Mouse (Mus musculus): Measurements from ENCODE around the gene Zg16. TPM values are rescaled to one million over a fixed set of nuclear protein-coding genes. Genes with fewer than 3 reads are reported as not detected.
"Not testable (repeated sequence)": the region's sequence is repeated elsewhere in the genome, so short reads cannot be mapped to it uniquely, and the experiment has no call there.

The Zg16 gene
- total RNA-seq, 2 experiments from 2014 or later = not detected

- DNase-seq (ENCODE audit: low spot score) = no peak
- intact Hi-C loops (cut with DNase I) = loop anchor here (1.0 to 10.0 kb wide), 3 partner anchors 157 to 351 kb away; partner anchors contain the start of genes Asphd1 and Mapk3
Measured at GRCm38 (mm10) chr7:127105551-127105950, 18.4 kb upstream of the Zg16 start.

GRCm38 (mm10) chr7:127104560-127105332 is 17.6 kb upstream of the Zg16 start:
- peak; percentile 54 for DNase-seq (ENCODE audit: low spot score)

GRCm38 (mm10) chr7:127103960-127104359 is 16.8 kb upstream of the Zg16 start:
- intact Hi-C loops (cut with DNase I) = loop anchor here (1.0 to 10.0 kb wide), 5 partner anchors 97 to 349 kb away; partner anchors contain the start of genes Asphd1 and Mapk3
- DNase-seq (ENCODE audit: low spot score) = no peak

More at GRCm38 (mm10) chr7:127104560-127105332, 17.6 kb upstream of the Zg16 start:
- intact Hi-C loops (cut with DNase I) = loop anchor here (1.0 to 10.0 kb wide), 6 partner anchors 97 to 350 kb away; partner anchors contain the start of genes Asphd1 and Mapk3

- intact Hi-C loops (cut with DNase I) = loop anchor here (5.0 to 10.0 kb wide), 3 partner anchors 95 to 347 kb away; partner anchors contain the start of gene Mapk3
- no peak for DNase-seq (ENCODE audit: low spot score)
Measured at GRCm38 (mm10) chr7:127102148-127102547, 15.0 kb upstream of the Zg16 start.

DNA sequence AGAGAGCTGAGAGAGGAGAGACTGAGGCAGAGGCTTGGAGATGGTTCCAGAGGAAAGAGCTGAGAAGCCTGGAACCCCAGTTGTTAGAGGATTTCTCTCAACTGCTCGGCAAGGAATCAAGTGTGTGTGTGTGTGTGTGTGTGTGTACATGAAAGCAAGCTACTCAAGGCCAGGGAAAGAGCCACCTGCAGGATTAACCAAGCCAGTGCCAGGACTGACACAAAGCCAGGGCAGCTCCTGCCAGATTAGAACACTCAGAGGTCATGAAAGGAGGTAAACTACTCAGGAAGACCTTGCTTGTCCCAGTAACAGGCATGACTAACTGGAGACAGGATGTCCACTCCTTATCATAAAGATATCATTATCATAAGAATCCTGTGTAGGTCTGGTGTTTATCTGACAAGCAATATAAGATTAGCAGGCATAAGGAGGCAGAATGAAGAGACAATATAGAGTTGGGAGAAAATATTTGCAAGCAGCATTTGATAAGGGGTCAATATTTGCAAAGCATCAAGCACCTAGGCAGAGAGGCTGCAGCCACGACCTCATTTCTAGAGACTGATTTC is 14.4 kb upstream of the Zg16 start:
- no peak for DNase-seq (ENCODE audit: low spot score)
- intact Hi-C loops (cut with DNase I) = loop anchor here (5.0 to 10.0 kb wide), 3 partner anchors 94 to 347 kb away; partner anchors contain the start of gene Mapk3

- no peak for DNase-seq (ENCODE audit: low spot score)
- intact Hi-C loops (cut with DNase I) = no loop called here
Measured at GRCm38 (mm10) chr7:127099528-127099927, 12.4 kb upstream of the Zg16 start.

DNA sequence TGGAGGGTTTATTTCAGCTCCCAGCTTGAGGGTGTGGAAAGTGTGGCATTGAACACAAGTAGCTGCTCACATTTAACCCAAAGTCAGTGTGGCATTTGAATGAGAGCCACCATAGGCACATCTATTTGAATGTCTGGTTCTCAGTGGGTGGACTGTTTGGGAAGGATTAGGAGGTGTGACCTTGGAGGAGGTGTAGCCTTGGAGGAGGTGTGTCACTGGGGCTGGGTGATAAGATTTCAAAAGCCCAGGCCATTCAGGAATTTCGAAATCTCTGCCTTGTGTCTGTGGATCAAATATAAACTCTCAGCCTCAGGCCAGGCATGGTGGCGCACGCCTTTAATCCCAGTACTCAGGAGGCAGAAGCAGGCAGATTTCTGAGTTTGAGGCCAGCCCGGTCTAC is 11.8 kb upstream of the Zg16 start:
- intact Hi-C loops (cut with DNase I) = no loop called here
- no peak for DNase-seq (ENCODE audit: low spot score)

GRCm38 (mm10) chr7:127098521-127098920 is 11.4 kb upstream of the Zg16 start:
- DNase-seq (ENCODE audit: low spot score) = no peak
- intact Hi-C loops (cut with DNase I) = no loop called here

- DNase-seq (ENCODE audit: low spot score) = no peak
- intact Hi-C loops (cut with DNase I) = no loop called here
Measured at GRCm38 (mm10) chr7:127096456-127096855, 9.3 kb upstream of the Zg16 start.

DNA sequence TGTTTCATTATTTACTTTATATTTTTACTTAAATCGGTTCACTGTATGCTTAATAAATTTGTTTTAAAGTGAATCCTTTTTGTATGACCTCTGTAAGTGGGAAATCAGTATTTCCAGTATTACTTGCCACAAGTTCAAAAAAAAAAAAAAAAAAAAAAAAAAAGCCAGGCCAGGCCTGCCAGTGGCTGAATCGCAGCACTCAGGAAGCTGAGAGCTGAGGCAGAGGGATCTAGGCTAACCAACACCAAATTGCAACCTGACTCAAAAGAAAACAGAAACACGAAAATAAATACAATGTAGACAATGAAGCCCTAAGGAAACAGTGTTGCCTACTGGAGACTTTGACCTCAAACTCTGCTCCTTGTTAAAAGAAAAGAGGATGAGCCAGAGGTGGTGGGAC is 6.8 kb upstream of the Zg16 start:
- intact Hi-C loops (cut with DNase I) = no loop called here
- DNase-seq (ENCODE audit: low spot score) = no peak

- intact Hi-C loops (cut with DNase I) = no loop called here
- peak; percentile 60 for DNase-seq (ENCODE audit: low spot score)
Measured at GRCm38 (mm10) chr7:127091114-127091896, 4.2 kb upstream of the Zg16 start, which contains the start of gene AI467606. AI467606 (plus strand) TSS chr7:127091359.

DNA sequence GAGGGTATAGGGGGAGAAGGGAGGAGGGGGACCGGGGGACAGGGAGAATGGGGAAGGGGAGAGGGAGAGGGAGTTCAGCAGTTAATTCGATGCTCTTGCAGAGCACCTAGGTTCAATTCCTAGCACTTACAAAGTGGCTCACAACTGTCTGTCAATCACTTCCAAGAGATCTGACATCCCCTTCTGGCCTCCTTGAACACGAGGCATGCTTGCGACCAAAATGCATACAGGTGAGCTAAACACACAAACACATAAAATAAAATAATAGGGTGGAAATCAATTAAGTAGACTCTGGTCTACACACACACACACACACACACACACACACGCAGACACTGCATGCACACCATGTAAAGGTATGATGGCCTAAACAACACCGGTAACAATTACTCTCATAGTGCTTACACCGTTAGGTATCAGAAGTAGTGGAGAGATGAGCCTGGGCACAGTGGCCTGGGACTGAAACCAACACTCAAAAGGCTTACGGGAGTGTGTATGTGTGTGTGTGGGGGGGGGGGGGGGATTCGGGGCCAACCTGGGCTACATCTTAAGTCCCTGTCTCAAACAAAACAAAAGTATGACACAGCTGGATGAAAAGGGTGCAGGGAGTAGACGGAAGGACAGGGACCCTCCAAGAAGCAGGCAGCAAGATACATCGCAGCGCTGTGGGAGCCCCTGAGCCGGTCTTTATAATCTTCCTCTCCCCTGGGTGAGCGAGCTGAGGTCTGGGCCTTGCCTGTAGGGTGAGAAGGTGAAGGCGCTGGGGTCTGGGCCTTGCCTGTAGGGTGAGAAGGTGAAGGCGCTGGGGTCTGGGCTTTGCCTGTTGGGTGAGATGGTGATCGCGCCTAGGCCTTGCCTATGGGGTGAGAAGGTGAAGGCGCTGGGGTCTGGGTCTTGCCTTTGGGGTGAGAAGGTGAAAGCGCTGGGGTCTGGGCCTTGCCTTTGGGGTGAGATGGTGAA is 3.3 kb upstream of the Zg16 start:
- intact Hi-C loops (cut with DNase I) = no loop called here
- DNase-seq (ENCODE audit: low spot score) = no peak

DNA sequence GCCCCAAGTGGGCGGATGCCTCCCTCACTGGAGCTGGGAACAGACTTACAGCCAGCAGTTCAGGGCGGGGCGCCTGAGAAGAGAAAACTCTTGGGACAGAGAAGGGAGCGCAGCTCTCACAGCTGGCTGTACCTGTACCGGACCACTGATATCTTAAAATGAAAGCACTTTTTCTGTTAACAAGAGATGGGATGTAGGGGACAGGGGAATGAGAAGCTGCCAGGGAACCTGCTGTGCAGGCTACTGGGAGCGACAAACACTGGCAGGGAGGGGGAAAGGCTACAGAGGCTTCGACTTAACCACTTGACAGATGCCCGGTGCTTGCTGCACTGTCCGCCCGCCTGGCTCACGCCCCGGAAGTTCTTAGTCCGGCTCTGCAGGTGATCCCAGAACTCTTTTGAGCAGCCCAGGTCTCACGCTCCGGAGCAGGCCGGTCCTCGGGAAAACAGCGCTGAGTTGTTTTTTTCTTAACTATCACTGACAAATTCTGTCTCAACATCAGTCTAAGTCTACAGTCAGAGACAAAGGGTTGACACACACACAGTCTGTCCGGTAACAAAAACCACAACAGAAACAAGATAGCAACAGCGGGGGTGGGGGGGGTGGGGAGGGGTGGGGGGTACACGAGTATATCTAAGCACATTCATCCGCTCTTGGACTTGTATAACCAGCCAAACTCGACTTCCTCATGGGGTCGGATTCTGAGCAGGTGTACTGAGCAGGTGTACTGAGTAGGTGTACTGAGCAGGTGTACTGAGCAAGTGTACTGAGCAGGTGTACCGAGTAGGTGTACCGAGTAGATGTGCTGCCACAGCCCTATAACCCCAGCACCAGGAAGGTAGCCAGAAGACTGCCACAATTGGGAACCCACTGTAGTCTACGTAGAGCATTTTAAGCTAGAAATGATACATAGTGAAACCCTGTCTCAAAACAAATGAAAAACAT is 2.0 kb upstream of the Zg16 start:
- intact Hi-C loops (cut with DNase I) = no loop called here
- no peak for DNase-seq (ENCODE audit: low spot score)

GRCm38 (mm10) chr7:127088083-127088482 is 955 bp upstream of the Zg16 start:
- intact Hi-C loops (cut with DNase I) = no loop called here
- DNase-seq (ENCODE audit: low spot score) = no peak

DNA sequence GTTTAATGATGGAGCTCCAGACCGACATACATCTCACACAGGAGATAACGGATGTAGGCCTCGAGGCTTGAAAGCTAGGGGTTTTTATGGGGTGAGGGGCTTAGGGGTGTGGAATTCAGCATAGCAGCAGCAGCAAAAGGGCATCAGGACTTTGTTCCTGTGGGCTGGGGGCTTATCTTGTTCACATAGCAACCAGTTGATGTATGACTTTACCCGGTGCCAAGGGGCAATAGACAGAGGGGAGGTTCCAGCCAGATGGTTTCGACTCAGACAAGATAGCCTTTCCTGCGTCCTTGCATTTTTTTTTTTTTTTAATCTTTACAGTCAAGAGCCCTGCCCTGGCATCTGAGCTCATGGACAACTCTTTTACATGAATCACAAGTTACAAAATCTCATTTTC is 1.4 kb downstream of the Zg16 start:
- DNase-seq (ENCODE audit: low spot score); intact Hi-C loops (cut with DNase I): not testable (repeated sequence)

DNA sequence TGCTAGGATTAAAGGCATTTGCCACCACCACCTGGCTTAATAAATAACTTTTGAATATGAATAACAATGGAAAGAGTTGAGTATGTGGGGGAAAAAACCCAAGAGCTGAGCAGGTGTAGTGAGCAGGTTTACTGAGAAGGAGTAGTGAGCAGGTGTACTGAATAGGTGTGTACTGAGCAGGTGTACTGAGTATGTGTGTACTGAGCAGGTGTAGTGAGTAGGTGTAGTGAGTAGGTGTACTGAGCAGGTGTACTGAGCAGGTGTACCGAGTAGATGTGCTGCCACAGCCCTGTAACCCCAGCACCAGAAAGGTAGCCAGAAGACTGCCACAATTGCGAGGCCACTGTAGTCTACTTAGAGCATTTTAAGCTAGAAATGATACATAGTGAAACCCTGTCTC is 2.3 kb downstream of the Zg16 start:
- DNase-seq (ENCODE audit: low spot score) = no peak
- intact Hi-C loops (cut with DNase I) = no loop called here

GRCm38 (mm10) chr7:127083689-127084088 is 3.4 kb downstream of the Zg16 start:
- DNase-seq (ENCODE audit: low spot score) = no peak
- intact Hi-C loops (cut with DNase I) = no loop called here

- no peak for DNase-seq (ENCODE audit: low spot score)
- intact Hi-C loops (cut with DNase I) = no loop called here
Measured at GRCm38 (mm10) chr7:127082995-127083394, 4.1 kb downstream of the Zg16 start.
